Mouse (Mus musculus) forebrain, embryonic 15.5 days (tissue): ENCODE measurements around the gene Lgals4. TPM values are rescaled to one million over a fixed set of nuclear protein-coding genes. Genes with fewer than 3 reads are reported as not detected.

Experiments
- ATAC-seq: fragments of 200-750 bp; cut with Nextera tagmentation; replicated peaks from 2 replicates; pipeline ENCODE4 v1.8.0; 2017; ENCODE audit warnings: mild to moderate bottlenecking, moderate TSS enrichment, moderate library complexity
- H3K27ac ChIP-seq: fragments of 300-500 bp; sonication (generic); replicated peaks from 2 replicates; pipeline ENCODE4 v1.5.1; 2015; ENCODE audit warnings: mild to moderate bottlenecking, inconsistent platforms
- H3K27me3 ChIP-seq: fragments of 300-500 bp; sonication (generic); 2 replicates; pipeline ENCODE4 v1.6.1; 2015; ENCODE audit warnings: inconsistent platforms
- H3K36me3 ChIP-seq: fragments of 300-500 bp; sonication (generic); 2 replicates; pipeline ENCODE4 v1.6.1; 2015; ENCODE audit warnings: mild to moderate bottlenecking, inconsistent platforms
- H3K4me1 ChIP-seq: fragments of 300-500 bp; sonication (generic); 2 replicates; pipeline ENCODE4 v1.6.1; 2015; ENCODE audit warnings: inconsistent platforms
- H3K4me2 ChIP-seq: fragments of 300-500 bp; sonication (generic); replicated peaks from 2 replicates; pipeline ENCODE4 v1.6.1; 2015; ENCODE audit warnings: mild to moderate bottlenecking, inconsistent platforms
- H3K4me3 ChIP-seq: fragments of 300-500 bp; sonication (generic); 2 replicates; pipeline ENCODE4 v1.5.1; 2015; ENCODE audit warnings: mild to moderate bottlenecking, inconsistent platforms
- H3K9ac ChIP-seq: fragments of 300-500 bp; sonication (generic); replicated peaks from 2 replicates; pipeline ENCODE4 v1.6.1; 2015; ENCODE audit warnings: mild to moderate bottlenecking, inconsistent platforms
- H3K9me3 ChIP-seq: fragments of 300-500 bp; sonication (generic); 2 replicates; pipeline ENCODE4 v1.6.1; 2016; ENCODE audit warnings: inconsistent platforms
- WGBS: fragments of 180-500 bp; shearing (Covaris S2); methylation state at CpG from one replicate; pipeline ENCODE4 v1.1.7; 2015; ENCODE audit warnings: mixed read lengths; 5-methylcytosine and 5-hydroxymethylcytosine counted together
- polyA plus RNA-seq: library from polyadenylated mRNA; unstranded; fragments of >200 nt; fragmentation: Nextera tagmentation; extraction: Ambion mirVana; gene quantifications from 2 replicates; pipeline ENCODE4 v1.2.1, GENCODE M21; 2015

Lgals4 gene
- polyA plus RNA-seq, 1 experiment from 2014 or later, result 4.9 TPM

GRCm38 (mm10) chr7:28796562-28796975 is 37.1 kb upstream of the Lgals4 start:
- peak overlapping the region; percentile 34 for H3K4me2 ChIP-seq
- no peaks in the 10 kb centered on the region for H3K27me3 ChIP-seq
- no peaks in the 10 kb centered on the region for H3K36me3 ChIP-seq
- no peaks in the 10 kb centered on the region for H3K9me3 ChIP-seq
- ATAC-seq, result peak; percentile 78
- peaks cover 11% of the 10 kb centered on the region for H3K4me1 ChIP-seq
- H3K9ac ChIP-seq, result peak overlapping the region; percentile 33
- 13% methylated on average over 32 of the region's 32 CpGs for WGBS
- no peak overlapping the region for H3K27ac ChIP-seq
- peak overlapping the region; percentile 13; the same call in 1 of the 2 replicates for H3K4me3 ChIP-seq

GRCm38 (mm10) chr7:28799994-28800393 is 33.7 kb upstream of the Lgals4 start:
- no peak overlapping the region for H3K4me3 ChIP-seq
- no peak for ATAC-seq
- WGBS, result 95% methylated on average over 9 of the region's 9 CpGs
- H3K4me2 ChIP-seq, result no peak overlapping the region
- H3K9ac ChIP-seq, result no peak overlapping the region
- peaks cover 29% of the 10 kb centered on the region for H3K4me1 ChIP-seq
- no peaks in the 10 kb centered on the region for H3K27me3 ChIP-seq
- no peak overlapping the region for H3K27ac ChIP-seq
- no peaks in the 10 kb centered on the region for H3K36me3 ChIP-seq
- H3K9me3 ChIP-seq, result no peaks in the 10 kb centered on the region

DNA sequence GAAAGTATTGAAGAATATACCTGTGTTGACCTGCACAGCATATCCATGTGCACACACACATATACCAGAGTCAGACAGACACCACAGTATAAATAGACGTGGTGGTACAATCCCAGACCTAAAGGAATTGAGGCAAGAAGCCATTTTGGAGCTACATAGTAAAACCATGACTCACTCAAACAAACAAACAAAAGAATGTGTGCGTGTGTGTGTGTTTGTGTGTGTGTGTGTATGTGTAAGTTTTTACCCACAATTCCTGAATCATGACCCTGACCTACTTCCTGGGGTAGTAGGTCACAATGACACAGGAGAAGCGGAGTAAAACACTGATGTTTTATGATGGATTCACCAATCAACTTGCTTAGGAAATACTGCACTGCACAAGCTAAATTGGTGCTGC is 32.2 kb upstream of the Lgals4 start:
- Histone ChIP-seq H3K36me3 (no peaks in the 10 kb centered on the region), H3K9ac (no peak overlapping the region), H3K4me1 (peaks cover 27% of the 10 kb centered on the region), H3K27me3 (no peaks in the 10 kb centered on the region), H3K27ac (no peak overlapping the region), H3K4me3 (no peak overlapping the region), H3K4me2 (no peak overlapping the region), H3K9me3 (no peaks in the 10 kb centered on the region)
- 63% methylated on average over 3 of the region's 3 CpGs for WGBS
- no peak for ATAC-seq

DNA sequence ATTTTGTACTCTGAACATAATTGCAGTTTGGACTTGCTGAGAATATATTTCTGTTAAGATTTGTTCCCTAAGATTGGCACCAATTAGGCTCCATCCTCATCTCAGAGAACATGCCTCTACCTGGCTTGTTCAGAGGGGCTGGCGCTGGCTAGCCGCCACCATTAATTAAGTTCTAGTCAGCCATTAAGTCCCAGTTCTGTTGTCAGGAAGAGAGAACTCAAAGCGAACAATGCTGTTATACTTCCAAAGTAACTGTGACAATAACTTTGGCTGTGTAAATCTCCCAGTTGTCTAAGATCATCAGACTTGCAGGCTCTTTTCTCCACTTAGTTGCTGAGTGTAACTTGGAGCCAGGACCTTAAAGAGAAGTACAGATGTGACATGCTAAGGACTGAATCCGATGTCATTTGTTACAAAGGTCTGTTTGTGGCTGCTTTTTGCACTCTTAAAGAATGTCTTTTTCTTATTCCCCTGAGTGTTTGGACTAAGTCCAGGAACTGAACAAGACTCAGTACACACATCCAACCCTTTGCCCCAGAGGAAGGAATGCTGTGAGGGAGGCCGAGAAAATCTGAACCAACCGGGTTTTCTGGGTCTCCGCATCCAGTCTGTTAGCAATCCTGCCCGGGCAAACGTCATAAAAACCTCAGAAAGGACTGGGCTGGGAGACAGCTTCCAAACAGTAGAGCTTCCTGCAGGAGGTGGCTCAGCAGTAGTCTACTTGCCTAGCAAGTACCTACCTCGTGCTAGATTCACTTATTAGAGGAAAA is 31.6 kb upstream of the Lgals4 start:
- Histone ChIP-seq H3K36me3 (no peaks in the 10 kb centered on the region), H3K9me3 (no peaks in the 10 kb centered on the region), H3K27me3 (no peaks in the 10 kb centered on the region), H3K9ac (no peak overlapping the region), H3K27ac (peak overlapping the region; percentile 66), H3K4me1 (peaks cover 21% of the 10 kb centered on the region), H3K4me3 (no peak overlapping the region), H3K4me2 (no peak overlapping the region)
- 10% methylated on average over 10 of the region's 10 CpGs for WGBS
- ATAC-seq, result no peak

- Histone ChIP-seq H3K36me3 (no peaks in the 10 kb centered on the region), H3K27ac (peak overlapping the region; percentile 66), H3K4me2 (no peak overlapping the region), H3K9me3 (no peaks in the 10 kb centered on the region), H3K4me1 (peaks cover 26% of the 10 kb centered on the region), H3K27me3 (no peaks in the 10 kb centered on the region), H3K9ac (no peak overlapping the region), H3K4me3 (no peak overlapping the region)
- 11% methylated on average over 10 of the region's 10 CpGs for WGBS
- 0 out of 2 replicates have a peak, but pooled peaks have one; percentile 14 for ATAC-seq
These were observed 30.6 kb upstream of the Lgals4 start for GRCm38 (mm10) chr7:28802846-28803588.

GRCm38 (mm10) chr7:28803756-28804155 is 29.9 kb upstream of the Lgals4 start:
- H3K4me1 ChIP-seq, result peaks cover 31% of the 10 kb centered on the region
- no peaks in the 10 kb centered on the region for H3K36me3 ChIP-seq
- H3K27me3 ChIP-seq, result no peaks in the 10 kb centered on the region
- no peak overlapping the region for H3K27ac ChIP-seq
- H3K9ac ChIP-seq, result no peak overlapping the region
- 86% methylated on average over 4 of the region's 4 CpGs for WGBS
- H3K4me2 ChIP-seq, result no peak overlapping the region
- ATAC-seq, result no peak
- no peaks in the 10 kb centered on the region for H3K9me3 ChIP-seq
- no peak overlapping the region for H3K4me3 ChIP-seq

DNA sequence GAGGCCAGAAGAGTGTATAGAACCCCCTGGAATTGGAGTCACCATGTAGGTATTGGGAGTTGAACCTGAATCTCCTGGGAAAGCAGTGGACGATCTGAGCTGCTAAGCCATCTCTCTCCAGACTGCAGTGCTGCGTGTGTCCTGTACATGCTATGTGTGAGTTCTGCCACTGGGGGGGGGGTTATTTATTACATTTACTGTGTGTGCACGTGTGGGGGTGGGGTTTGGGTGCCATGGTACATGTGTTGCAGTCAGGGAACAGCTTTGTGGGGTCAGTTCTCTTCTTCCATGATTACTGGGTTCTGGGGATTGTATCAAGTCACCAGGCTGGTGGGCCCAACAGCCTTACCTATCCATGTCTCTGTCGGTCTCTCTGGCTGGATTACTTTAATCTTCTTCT is 26.8 kb upstream of the Lgals4 start:
- Histone ChIP-seq H3K9me3 (no peaks in the 10 kb centered on the region), H3K27ac (no peak overlapping the region), H3K4me1 (peaks cover 32% of the 10 kb centered on the region), H3K4me3 (no peak overlapping the region), H3K4me2 (no peak overlapping the region), H3K36me3 (no peaks in the 10 kb centered on the region), H3K9ac (no peak overlapping the region), H3K27me3 (no peaks in the 10 kb centered on the region)
- 77% methylated on average over 4 of the region's 4 CpGs for WGBS
- no peak for ATAC-seq

DNA sequence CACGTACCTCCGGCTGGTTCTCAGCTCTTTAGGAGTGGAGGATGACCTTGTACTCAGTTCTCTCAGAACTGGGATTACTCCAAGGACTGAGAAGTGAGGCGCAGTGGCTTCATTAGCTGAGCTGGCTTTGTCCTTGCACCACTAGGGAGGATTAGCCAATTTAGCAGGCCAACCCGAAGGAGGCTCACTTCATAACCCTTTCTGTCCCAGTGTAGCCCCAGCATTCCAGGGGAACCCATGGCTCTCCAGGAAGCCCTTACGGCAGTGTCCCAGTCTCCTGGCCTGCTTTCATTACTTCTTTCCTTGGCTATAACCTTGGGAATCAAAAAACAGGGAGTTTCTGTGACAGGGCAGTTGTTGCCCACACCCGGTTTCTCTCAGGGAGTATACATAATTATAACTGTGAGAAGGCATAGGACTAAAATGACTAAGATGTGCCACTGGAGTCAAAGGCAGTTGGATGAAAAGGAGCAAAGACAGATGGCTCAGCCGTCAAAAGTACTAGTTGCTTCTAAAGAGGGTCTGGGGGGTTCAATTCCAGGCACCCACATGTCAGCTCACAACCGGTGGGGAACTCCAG is 25.9 kb upstream of the Lgals4 start:
- peak overlapping the region; percentile 84 for H3K4me2 ChIP-seq
- H3K4me3 ChIP-seq, result peak overlapping the region; percentile 81
- H3K9ac ChIP-seq, result peak overlapping the region; percentile 78
- H3K9me3 ChIP-seq, result no peaks in the 10 kb centered on the region
- WGBS, result 19% methylated on average over 7 of the region's 8 CpGs
- H3K27ac ChIP-seq, result peak overlapping the region; percentile 99
- H3K4me1 ChIP-seq, result peaks cover 32% of the 10 kb centered on the region
- no peak for ATAC-seq
- 0 out of 2 replicates have a peak, but pooled peaks cover 4% of the 10 kb centered on the region for H3K36me3 ChIP-seq
- no peaks in the 10 kb centered on the region for H3K27me3 ChIP-seq

GRCm38 (mm10) chr7:28808221-28808941 is 25.3 kb upstream of the Lgals4 start, which contains the start of gene Hnrnpl:
Hnrnpl (plus strand) TSS chr7:28808541.
- 3% methylated on average over 34 of the region's 35 CpGs for WGBS
- H3K9ac ChIP-seq, result peak within 1 kb of the TSS; percentile 78
- H3K4me1 ChIP-seq, result peaks cover 33% of the 10 kb centered on the region
- peak within 1 kb of the TSS; percentile 84 for H3K4me2 ChIP-seq
- no peaks in the 10 kb centered on the region for H3K9me3 ChIP-seq
- ATAC-seq, result peak; percentile 3
- peak within 1 kb of the TSS; percentile 81 for H3K4me3 ChIP-seq
- peaks cover 10% of the 10 kb centered on the region for H3K36me3 ChIP-seq
- H3K27me3 ChIP-seq, result no peaks in the 10 kb centered on the region
- H3K27ac ChIP-seq, result peak within 1 kb of the TSS; percentile 99

DNA sequence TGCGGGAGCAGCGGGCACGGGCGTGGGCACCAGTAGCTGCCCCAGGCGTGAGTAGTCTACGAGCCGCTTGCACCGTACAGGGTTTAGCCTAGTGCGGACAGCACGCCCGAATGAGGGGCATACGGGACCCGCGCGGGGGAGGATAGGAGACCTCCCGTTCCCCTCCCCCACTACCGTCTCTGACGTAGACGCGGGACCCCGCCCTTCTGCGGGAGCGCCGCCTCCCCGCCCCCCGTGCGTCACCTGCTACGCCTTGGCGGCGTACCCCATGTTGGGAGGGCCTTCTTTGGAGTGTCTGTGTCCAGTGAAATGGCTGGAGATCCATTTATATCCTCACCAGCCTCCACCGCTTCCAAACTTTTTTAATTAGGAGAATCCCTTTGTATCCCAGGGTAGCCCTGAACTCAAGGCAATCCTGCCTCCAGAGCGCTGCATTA is 24.7 kb upstream of the Lgals4 start:
- peak overlapping the region; percentile 99 for H3K27ac ChIP-seq
- no peaks in the 10 kb centered on the region for H3K9me3 ChIP-seq
- H3K36me3 ChIP-seq, result peaks cover 16% of the 10 kb centered on the region
- H3K4me2 ChIP-seq, result peak overlapping the region; percentile 84
- WGBS, result 2% methylated on average over 18 of the region's 32 CpGs
- H3K9ac ChIP-seq, result peak overlapping the region; percentile 78
- peak overlapping the region; percentile 81 for H3K4me3 ChIP-seq
- H3K27me3 ChIP-seq, result no peaks in the 10 kb centered on the region
- peaks cover 39% of the 10 kb centered on the region for H3K4me1 ChIP-seq
- ATAC-seq, result peak; percentile 55

GRCm38 (mm10) chr7:28809401-28810089 is 24.1 kb upstream of the Lgals4 start:
- H3K9me3 ChIP-seq, result no peaks in the 10 kb centered on the region
- peak overlapping the region; percentile 99 for H3K27ac ChIP-seq
- H3K4me1 ChIP-seq, result peaks cover 40% of the 10 kb centered on the region
- H3K4me3 ChIP-seq, result peak overlapping the region; percentile 81
- peak overlapping the region; percentile 84 for H3K4me2 ChIP-seq
- peak overlapping the region; percentile 78 for H3K9ac ChIP-seq
- under 1% methylated on average over 35 of the region's 35 CpGs for WGBS
- peaks cover 22% of the 10 kb centered on the region for H3K36me3 ChIP-seq
- ATAC-seq, result no peak; the same call in none of the 2 replicates
- no peaks in the 10 kb centered on the region for H3K27me3 ChIP-seq
